Mouse (Mus musculus): ENCODE results near the gene Arhgef10l. TPM values are rescaled to one million over a fixed set of nuclear protein-coding genes. Genes with fewer than 3 reads are reported as not detected.

Arhgef10l gene
- polyA plus RNA-seq, 1 experiment from 2014 or later: 26.9 TPM

- ATAC-seq (replicated peaks): no peak
- Histone ChIP-seq H3K4me2 (replicated peaks) (no peak overlapping the region), H3K27ac (replicated peaks) (no peak overlapping the region), H3K9me3 (no peaks in the 10 kb centered on the region), H3K9ac (replicated peaks) (no peak overlapping the region), H3K36me3 (no peaks in the 10 kb centered on the region), H3K27me3 (no peaks in the 10 kb centered on the region), H3K4me3 (no peak overlapping the region), H3K4me1 (peaks cover 14% of the 10 kb centered on the region)
- 77% methylated on average over 11 of the region's 11 CpGs for WGBS
Measured at GRCm38 (mm10) chr4:140483134-140483533, 182.7 kb downstream of the Arhgef10l start.

DNA sequence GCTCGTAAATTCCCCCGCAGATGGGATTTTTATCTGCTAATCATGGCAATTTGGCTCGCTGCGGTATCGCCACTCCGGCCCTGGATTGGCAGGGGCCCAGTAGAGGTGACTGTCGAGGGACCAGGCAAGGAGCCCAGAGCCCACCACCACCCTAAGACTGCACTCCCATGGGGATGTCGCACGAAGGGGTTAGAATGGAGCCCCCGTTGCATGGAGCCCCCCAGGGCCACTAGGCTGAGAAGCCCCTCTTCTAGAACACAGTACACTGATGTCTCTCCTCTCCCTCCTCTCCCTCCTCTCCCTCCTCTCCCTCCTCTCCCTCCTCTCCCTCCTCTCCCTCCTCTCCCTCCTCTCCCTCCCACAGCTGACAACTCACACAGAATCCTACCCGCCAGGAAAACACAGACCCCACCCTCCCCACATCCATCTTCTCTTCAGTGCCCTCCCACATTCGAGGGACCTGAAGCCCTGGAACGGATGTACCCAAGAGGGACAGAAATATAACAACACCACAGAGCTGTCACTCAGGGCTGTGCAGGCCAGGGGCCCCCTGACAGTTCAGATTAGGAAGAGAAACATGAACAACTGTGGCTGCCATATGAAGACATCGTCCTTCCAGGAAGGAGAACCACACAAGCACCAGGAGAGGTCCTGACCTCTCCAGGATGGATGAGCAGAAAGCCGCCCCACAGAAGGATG is 185.3 kb downstream of the Arhgef10l start:
- Histone ChIP-seq H3K36me3 (no peaks in the 10 kb centered on the region), H3K9me3 (no peaks in the 10 kb centered on the region), H3K4me1 (peaks cover 14% of the 10 kb centered on the region), H3K27me3 (no peaks in the 10 kb centered on the region), H3K4me3 (no peak overlapping the region), H3K27ac (replicated peaks) (no peak overlapping the region), H3K4me2 (replicated peaks) (no peak overlapping the region), H3K9ac (replicated peaks) (no peak overlapping the region)
- 34% methylated on average over 15 of the region's 15 CpGs for WGBS
- no peak; the same call in 1 of the 2 replicates for ATAC-seq (replicated peaks)

DNA sequence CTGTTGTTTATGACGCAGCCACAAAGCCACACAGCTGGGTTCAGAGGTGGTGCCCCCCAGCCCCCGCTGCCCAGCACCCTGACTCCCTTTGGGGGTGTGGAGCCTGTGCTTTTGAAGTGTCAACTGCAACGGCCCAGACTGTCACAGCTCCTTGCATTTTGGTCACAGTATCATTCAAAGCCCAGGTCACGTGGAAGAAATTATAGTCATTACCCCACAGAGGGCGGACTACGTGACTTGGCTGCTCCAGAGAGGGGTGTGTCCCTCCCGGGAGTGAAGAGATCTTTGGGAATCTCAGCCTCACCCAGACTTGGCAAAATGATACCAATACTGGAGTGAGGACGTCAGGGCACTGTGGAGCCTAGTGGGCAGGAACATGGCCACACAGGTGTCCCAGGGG is 190.6 kb downstream of the Arhgef10l start:
- no peak overlapping the region for H3K4me2 ChIP-seq (replicated peaks)
- no peaks in the 10 kb centered on the region for H3K27me3 ChIP-seq
- 67% methylated on average over 8 of the region's 8 CpGs for WGBS
- H3K4me3 ChIP-seq: no peak overlapping the region
- no peak overlapping the region for H3K9ac ChIP-seq (replicated peaks)
- H3K4me1 ChIP-seq: peaks cover 11% of the 10 kb centered on the region
- no peaks in the 10 kb centered on the region for H3K36me3 ChIP-seq
- no peaks in the 10 kb centered on the region for H3K9me3 ChIP-seq
- ATAC-seq (replicated peaks): 0 out of 2 replicates have a peak, but pooled peaks have one; percentile 23
- no peak overlapping the region for H3K27ac ChIP-seq (replicated peaks)

- no peak for ATAC-seq (replicated peaks)
- Histone ChIP-seq H3K36me3 (no peaks in the 10 kb centered on the region), H3K4me2 (replicated peaks) (no peak overlapping the region), H3K4me1 (no peaks in the 10 kb centered on the region), H3K4me3 (no peak overlapping the region), H3K9me3 (no peaks in the 10 kb centered on the region), H3K27ac (replicated peaks) (peak overlapping the region; percentile 16), H3K9ac (replicated peaks) (no peak overlapping the region), H3K27me3 (no peaks in the 10 kb centered on the region)
- 60% methylated on average over 13 of the region's 13 CpGs for WGBS
Measured at GRCm38 (mm10) chr4:140469760-140470452, 195.9 kb downstream of the Arhgef10l start.

DNA sequence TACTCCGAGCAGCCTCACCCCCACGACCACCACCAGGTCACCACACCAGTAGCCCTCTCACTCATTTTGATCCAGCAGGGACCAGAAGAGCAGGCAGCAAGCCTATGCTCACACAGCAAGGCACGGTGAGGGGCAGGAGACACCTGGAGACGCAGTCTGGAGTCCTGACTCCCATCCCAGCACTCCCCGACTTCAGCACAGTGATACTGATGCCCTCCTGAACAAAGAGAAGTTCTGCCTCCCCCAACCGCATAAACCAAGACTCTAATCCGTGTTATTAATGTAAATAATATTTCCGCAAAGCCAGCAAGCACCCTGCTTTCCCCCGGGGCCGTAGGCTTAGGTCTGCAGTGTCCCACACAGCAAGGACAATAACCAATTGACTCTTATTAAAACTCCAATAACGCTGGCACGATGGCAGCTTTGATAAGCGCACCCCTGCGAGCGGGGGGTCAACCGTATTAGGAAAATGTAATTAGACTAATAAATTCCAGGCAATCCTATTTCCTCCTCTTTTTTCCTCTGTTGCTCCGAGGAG is 198.5 kb downstream of the Arhgef10l start:
- Histone ChIP-seq H3K4me1 (peaks cover 10% of the 10 kb centered on the region), H3K4me3 (no peak overlapping the region), H3K9me3 (no peaks in the 10 kb centered on the region), H3K4me2 (replicated peaks) (no peak overlapping the region), H3K27me3 (no peaks in the 10 kb centered on the region), H3K36me3 (no peaks in the 10 kb centered on the region), H3K27ac (replicated peaks) (no peak overlapping the region), H3K9ac (replicated peaks) (no peak overlapping the region)
- ATAC-seq (replicated peaks): no peak
- WGBS: 60% methylated on average over 17 of the region's 17 CpGs

Small RNA genes within 50 kb of the gene (microRNA-seq; reads per million reads assigned to microRNA genes)
- gene Gm23045: not detected

Other genes starting within 250 kb of the Arhgef10l start
- 36.1 and 51.2 TPM in 2 replicates for gene Rcc2, start 34.5 kb upstream of the Arhgef10l start, polyA plus RNA-seq (2015; fragmentation: Nextera tagmentation; extraction: Ambion mirVana)
- 0.06 and 0.10 TPM in 2 replicates for gene Padi6, start 76.6 kb upstream of the Arhgef10l start, polyA plus RNA-seq (2015; fragmentation: Nextera tagmentation; extraction: Ambion mirVana)
- 0.06 TPM in 1 of 2 replicates, not detected in the other for gene Padi4, start 108.2 kb upstream of the Arhgef10l start, polyA plus RNA-seq (2015; fragmentation: Nextera tagmentation; extraction: Ambion mirVana)
- gene Padi3, start 144.6 kb upstream of the Arhgef10l start, polyA plus RNA-seq (2015; fragmentation: Nextera tagmentation; extraction: Ambion mirVana): not detected in 2 replicates
- not detected in 2 replicates for gene Padi1, start 179.8 kb upstream of the Arhgef10l start, polyA plus RNA-seq (2015; fragmentation: Nextera tagmentation; extraction: Ambion mirVana)
- gene Padi2, start 240.3 kb upstream of the Arhgef10l start, polyA plus RNA-seq (2015; fragmentation: Nextera tagmentation; extraction: Ambion mirVana): 0.34 and 0.90 TPM in 2 replicates